Mouse (Mus musculus) liver, postnatal 0 days (tissue): ENCODE data around the gene Fbxl5. TPM values are rescaled to one million over a fixed set of nuclear protein-coding genes. Genes with fewer than 3 reads are reported as not detected.

Source experiments
- ATAC-seq: fragments of 200-750 bp; cut with Nextera tagmentation; 2 replicates; pipeline ENCODE4 v1.8.0; 2017; ENCODE audit warnings: mild to moderate bottlenecking, moderate library complexity
- DNase-seq: peaks from one replicate; pipeline ENCODE4 v3.0.0-alpha.2; 2016
- H3K27ac ChIP-seq: fragments of 300-500 bp; sonication (generic); 2 replicates; pipeline ENCODE4 v1.5.1; 2014; ENCODE audit warnings: antibody characterized with exemption, moderate library complexity, mild to moderate bottlenecking, low read depth
- H3K27me3 ChIP-seq: fragments of 300-500 bp; sonication (generic); 2 replicates; pipeline ENCODE4 v1.6.1; 2014; ENCODE audit warnings: low read length, control low read depth, mixed read lengths; ENCODE audit not compliant: insufficient read depth
- H3K36me3 ChIP-seq: fragments of 300-500 bp; sonication (generic); replicated peaks from 2 replicates; pipeline ENCODE4 v1.6.1; 2014; ENCODE audit warnings: mild to moderate bottlenecking, control low read depth, low read length, moderate library complexity, mixed read lengths; ENCODE audit not compliant: insufficient read depth
- H3K4me1 ChIP-seq: fragments of 300-500 bp; sonication (generic); 2 replicates; pipeline ENCODE4 v1.6.1; 2014; ENCODE audit warnings: antibody characterized with exemption, mild to moderate bottlenecking, control low read depth; ENCODE audit not compliant: insufficient read depth
- H3K4me2 ChIP-seq: fragments of 300-500 bp; sonication (generic); 2 replicates; pipeline ENCODE4 v1.6.1; 2014; ENCODE audit warnings: low read depth, mild to moderate bottlenecking, low read length, moderate library complexity, mixed read lengths
- H3K4me3 ChIP-seq: fragments of 300-500 bp; sonication (generic); 2 replicates; pipeline ENCODE4 v1.5.1; 2014; ENCODE audit warnings: low read depth, low read length
- H3K9ac ChIP-seq: fragments of 300-500 bp; sonication (generic); replicated peaks from 2 replicates; pipeline ENCODE4 v1.6.1; 2014; ENCODE audit warnings: mild to moderate bottlenecking, moderate library complexity
- H3K9me3 ChIP-seq: fragments of 300-500 bp; sonication (generic); 2 replicates; pipeline ENCODE4 v1.6.1; 2016; ENCODE audit warnings: mild to moderate bottlenecking, control low read depth, low read length, mixed read lengths
- CTCF ChIP-seq: sonication (generic); IDR thresholded peaks from 2 replicates; pipeline ENCODE4 v1.5.1; 2016; ENCODE audit warnings: antibody characterized with exemption, low read depth
- EP300 ChIP-seq: IDR thresholded peaks from 2 replicates; pipeline ENCODE4 v1.6.1; 2016; ENCODE audit warnings: antibody characterized with exemption, low read depth, mild to moderate bottlenecking
- WGBS: fragments of 180-500 bp; shearing (Covaris S2); extraction: QIAGEN DNeasy Blood & Tissue Kit; methylation state at CpG from one replicate; pipeline ENCODE4 v1.1.7; 2014; ENCODE audit not compliant: insufficient replicate concordance; 5-methylcytosine and 5-hydroxymethylcytosine counted together
- polyA plus RNA-seq: library from polyadenylated mRNA; unstranded; fragments of >200 nt; fragmentation: Nextera tagmentation; extraction: Ambion mirVana; gene quantifications from 2 replicates; pipeline ENCODE4 v1.2.1, GENCODE M21; 2015

Gene Fbxl5
- polyA plus RNA-seq, 1 experiment from 2014 or later, result 15.9 TPM

- H3K4me3 ChIP-seq, result no peak overlapping the region
- no peak overlapping the region; the same call in 1 of the 2 replicates for H3K27ac ChIP-seq
- H3K4me1 ChIP-seq, result 0 out of 2 replicates have a peak, but pooled peaks cover 4% of the 10 kb centered on the region
- no peaks in the 10 kb centered on the region for H3K9me3 ChIP-seq
- DNase-seq (no peak), ATAC-seq (no peak)
- no peaks in the 10 kb centered on the region for H3K27me3 ChIP-seq
- H3K4me2 ChIP-seq, result no peak overlapping the region
- WGBS, result 71% methylated on average over 1 of the region's 1 CpGs
- H3K36me3 ChIP-seq, result no peaks in the 10 kb centered on the region
- TF ChIP-seq EP300 (no peak), CTCF (no peak)
- H3K9ac ChIP-seq, result no peak overlapping the region
These were observed 20.7 kb downstream of the Fbxl5 start for GRCm38 (mm10) chr5:43800700-43801099.

- H3K4me3 ChIP-seq, result no peak overlapping the region
- no peaks in the 10 kb centered on the region for H3K27me3 ChIP-seq
- H3K36me3 ChIP-seq, result no peaks in the 10 kb centered on the region
- 54% methylated on average over 5 of the region's 5 CpGs for WGBS
- H3K4me2 ChIP-seq, result no peak overlapping the region
- ATAC-seq (peak; percentile 50; the same call in 1 of the 2 replicates), DNase-seq (no peak)
- no peak for TF ChIP-seq CTCF
- TF ChIP-seq EP300, result peak; percentile 78
- no peak overlapping the region for H3K27ac ChIP-seq
- no peaks in the 10 kb centered on the region for H3K9me3 ChIP-seq
- H3K9ac ChIP-seq, result no peak overlapping the region
- peaks cover 4% of the 10 kb centered on the region; the same call in 1 of the 2 replicates for H3K4me1 ChIP-seq
These were observed 21.9 kb downstream of the Fbxl5 start for GRCm38 (mm10) chr5:43799530-43799929.

- H3K9ac ChIP-seq, result no peak overlapping the region
- no peaks in the 10 kb centered on the region for H3K27me3 ChIP-seq
- H3K4me2 ChIP-seq, result no peak overlapping the region
- WGBS, result 71% methylated on average over 5 of the region's 5 CpGs
- H3K9me3 ChIP-seq, result no peaks in the 10 kb centered on the region
- ATAC-seq (no peak), DNase-seq (no peak)
- H3K4me1 ChIP-seq, result peaks cover 7% of the 10 kb centered on the region
- no peak overlapping the region for H3K27ac ChIP-seq
- H3K4me3 ChIP-seq, result no peak overlapping the region
- TF ChIP-seq EP300 (no peak), CTCF (no peak)
- H3K36me3 ChIP-seq, result no peaks in the 10 kb centered on the region
These were observed 29.1 kb downstream of the Fbxl5 start for GRCm38 (mm10) chr5:43792354-43792753.

- H3K27ac ChIP-seq, result peak overlapping the region; percentile 48; the same call in 1 of the 2 replicates
- H3K4me3 ChIP-seq, result no peak overlapping the region
- TF ChIP-seq CTCF, result no peak
- peak; percentile 29; the same call in 1 of the 2 replicates for TF ChIP-seq EP300
- H3K27me3 ChIP-seq, result no peaks in the 10 kb centered on the region
- ATAC-seq (peak; percentile 79), DNase-seq (no peak)
- H3K36me3 ChIP-seq, result no peaks in the 10 kb centered on the region
- no peaks in the 10 kb centered on the region for H3K9me3 ChIP-seq
- no peak overlapping the region for H3K9ac ChIP-seq
- H3K4me2 ChIP-seq, result no peak overlapping the region
- WGBS, result 49% methylated on average over 9 of the region's 9 CpGs
- H3K4me1 ChIP-seq, result peaks cover 7% of the 10 kb centered on the region; the same call in 1 of the 2 replicates
These were observed 33.3 kb downstream of the Fbxl5 start for GRCm38 (mm10) chr5:43787976-43788752.

GRCm38 (mm10) chr5:43786607-43787006, 34.8 kb downstream of the Fbxl5 start:
- Histone ChIP-seq H3K4me2 (no peak overlapping the region), H3K4me1 (peaks cover 17% of the 10 kb centered on the region; the same call in 1 of the 2 replicates), H3K9me3 (no peaks in the 10 kb centered on the region), H3K27ac (peak overlapping the region; percentile 62), H3K9ac (no peak overlapping the region), H3K27me3 (no peaks in the 10 kb centered on the region), H3K4me3 (no peak overlapping the region), H3K36me3 (no peaks in the 10 kb centered on the region)
- WGBS, result 80% methylated on average over 4 of the region's 4 CpGs
- ATAC-seq, result no peak
- no peak for TF ChIP-seq EP300
- DNase-seq, result no peak

- Histone ChIP-seq H3K4me1 (peaks cover 24% of the 10 kb centered on the region), H3K4me2 (no peak overlapping the region), H3K36me3 (no peaks in the 10 kb centered on the region), H3K9me3 (no peaks in the 10 kb centered on the region), H3K27me3 (no peaks in the 10 kb centered on the region), H3K27ac (no peak overlapping the region), H3K9ac (no peak overlapping the region), H3K4me3 (no peak overlapping the region)
- 71% methylated on average over 2 of the region's 2 CpGs for WGBS
- ATAC-seq (no peak), DNase-seq (no peak)
- TF ChIP-seq CTCF (no peak), EP300 (no peak)
These were observed 37.4 kb downstream of the Fbxl5 start for GRCm38 (mm10) chr5:43783996-43784395.
